Mouse (Mus musculus) CH12.LX (cell line): ENCODE measurements around the gene Rap1a.

Source experiments
- BHLHE40 ChIP-seq: IDR thresholded peaks from 2 replicates; pipeline ENCODE4 v1.6.1; 2011; ENCODE audit warnings: mild to moderate bottlenecking, low read depth, low read length, improper control_type of control experiment
- CHD1 ChIP-seq: IDR thresholded peaks from 2 replicates; pipeline ENCODE4 v1.6.1; 2012; ENCODE audit warnings: low read depth, low read length, improper control_type of control experiment, inconsistent platforms
- CTCF ChIP-seq, 2 experiments: IDR thresholded peaks in 1 of 2; conservative IDR thresholded peaks in 1 of 2; 2 replicates each; pipeline ENCODE4 v1.5.1; 2011 to 2012; ENCODE audit warnings: low read depth in 2 of 2, low read length in 2 of 2, improper control_type of control experiment in 1 of 2, inconsistent platforms in 1 of 2, mild to moderate bottlenecking in 1 of 2, moderate library complexity in 1 of 2
- ETS1 ChIP-seq: conservative IDR thresholded peaks from 2 replicates; pipeline ENCODE4 v1.6.1; 2012; ENCODE audit warnings: low read depth, mild to moderate bottlenecking, inconsistent platforms, low read length, improper control_type of control experiment, moderate library complexity
- MEF2A ChIP-seq: IDR thresholded peaks from 2 replicates; pipeline ENCODE4 v1.6.1; 2014; ENCODE audit warnings: low read depth, mild to moderate bottlenecking, inconsistent platforms, low read length, improper control_type of control experiment, borderline replicate concordance
- SIN3A ChIP-seq: IDR thresholded peaks from 2 replicates; pipeline ENCODE4 v1.6.1; 2012; ENCODE audit warnings: low read length, improper control_type of control experiment, inconsistent platforms
- TCF12 ChIP-seq: IDR thresholded peaks from 2 replicates; pipeline ENCODE4 v1.6.1; 2014; ENCODE audit warnings: low read depth, mild to moderate bottlenecking, inconsistent platforms, low read length, improper control_type of control experiment
- UBTF ChIP-seq: IDR thresholded peaks from 2 replicates; pipeline ENCODE4 v1.6.1; 2012; ENCODE audit warnings: low read depth, mild to moderate bottlenecking, inconsistent platforms, low read length, improper control_type of control experiment, moderate library complexity

- TF ChIP-seq CTCF (conservative IDR thresholded peaks at IDR 0.05 in 1 of 2, IDR thresholded peaks at IDR 0.05 in 1 of 2; ENCODE audit: low read depth in 2 of 2, low read length in 2 of 2) (no peak), BHLHE40 (no peak), TCF12 (no peak), MEF2A (peak; percentile 56; the same call in 1 of the 2 replicates), ETS1 (0 out of 2 replicates have a peak, but pooled peaks have one; percentile 14), SIN3A (no peak), CHD1 (peak; percentile 44; the same call in 1 of the 2 replicates), UBTF (no peak)
These were observed 4.4 kb downstream of the Rap1a start for GRCm38 (mm10) chr3:105796761-105797160.
